Mouse (Mus musculus) neutrophil, adult 65 days (primary cell): ENCODE measurements around the gene Ifi208. TPM values are rescaled to one million over a fixed set of nuclear protein-coding genes. Genes with fewer than 3 reads are reported as not detected.

ENCODE experiments used
- total RNA-seq: library from RNA; stranded (reverse); gene quantifications from 2 replicates; pipeline ENCODE4 v1.2.4, GENCODE M21; 2023

The Ifi208 gene
- total RNA-seq = 0.60 and 1.0 TPM in 2 replicates

GRCm38 (mm10) chr1:173673458-173674097, at the start of gene Ifi208:
Ifi208 (plus strand) TSS chr1:173673675.

GRCm38 (mm10) chr1:173630622-173631021, 42.9 kb upstream of the Ifi208 start, which contains the start of gene Ifi209:
Ifi209 (plus strand) TSS chr1:173630917.

GRCm38 (mm10) chr1:173741656-173742055, 68.2 kb downstream of the Ifi208 start, which contains the start of gene Ifi207:
Ifi207 (minus strand) TSS chr1:173741747.

Other genes starting within 250 kb of the Ifi208 start
- gene Ifi206, start 182.6 kb upstream of the Ifi208 start, total RNA-seq = 0.66 and 3.1 TPM in 2 replicates
- gene Ifi214, start 137.7 kb upstream of the Ifi208 start, total RNA-seq = 0.16 TPM in 1 of 2 replicates, not detected in the other
- gene Ifi213, start 74.4 kb upstream of the Ifi208 start, total RNA-seq = 2.6 and 5.1 TPM in 2 replicates
- 17.1 and 24.6 TPM in 2 replicates for gene Ifi209, start 42.8 kb upstream of the Ifi208 start, total RNA-seq
- 7.8 and 20.1 TPM in 2 replicates for gene Ifi207, start 68.1 kb downstream of the Ifi208 start, total RNA-seq
- 17.8 and 32.9 TPM in 2 replicates for gene Ifi204, start 93.3 kb downstream of the Ifi208 start, total RNA-seq
- gene Ifi211, start 239.4 kb downstream of the Ifi208 start, total RNA-seq = 7.9 and 12.3 TPM in 2 replicates